Mouse (Mus musculus) forebrain, embryonic 15.5 days (tissue): ENCODE measurements at regions not wholly inside any gene's neighbourhood (a gene's known extent, or its start where the extent isn't known, plus 50 kb on each side); places are given as distances from the start of the nearest gene placed in this dataset.
"Not testable (repeated sequence)": the region's sequence is repeated elsewhere in the genome, so short reads cannot be mapped to it uniquely, and the experiment has no call there.

Source experiments
- ATAC-seq: fragments of 200-750 bp; cut with Nextera tagmentation; replicated peaks from 2 replicates; pipeline ENCODE4 v1.8.0; 2017; ENCODE audit warnings: mild to moderate bottlenecking, moderate TSS enrichment, moderate library complexity
- H3K27ac ChIP-seq: fragments of 300-500 bp; sonication (generic); replicated peaks from 2 replicates; pipeline ENCODE4 v1.5.1; 2015; ENCODE audit warnings: mild to moderate bottlenecking, inconsistent platforms
- H3K27me3 ChIP-seq: fragments of 300-500 bp; sonication (generic); 2 replicates; pipeline ENCODE4 v1.6.1; 2015; ENCODE audit warnings: inconsistent platforms
- H3K36me3 ChIP-seq: fragments of 300-500 bp; sonication (generic); 2 replicates; pipeline ENCODE4 v1.6.1; 2015; ENCODE audit warnings: mild to moderate bottlenecking, inconsistent platforms
- H3K4me1 ChIP-seq: fragments of 300-500 bp; sonication (generic); 2 replicates; pipeline ENCODE4 v1.6.1; 2015; ENCODE audit warnings: inconsistent platforms
- H3K4me2 ChIP-seq: fragments of 300-500 bp; sonication (generic); replicated peaks from 2 replicates; pipeline ENCODE4 v1.6.1; 2015; ENCODE audit warnings: mild to moderate bottlenecking, inconsistent platforms
- H3K4me3 ChIP-seq: fragments of 300-500 bp; sonication (generic); 2 replicates; pipeline ENCODE4 v1.5.1; 2015; ENCODE audit warnings: mild to moderate bottlenecking, inconsistent platforms
- H3K9ac ChIP-seq: fragments of 300-500 bp; sonication (generic); replicated peaks from 2 replicates; pipeline ENCODE4 v1.6.1; 2015; ENCODE audit warnings: mild to moderate bottlenecking, inconsistent platforms
- H3K9me3 ChIP-seq: fragments of 300-500 bp; sonication (generic); 2 replicates; pipeline ENCODE4 v1.6.1; 2016; ENCODE audit warnings: inconsistent platforms
- WGBS: fragments of 180-500 bp; shearing (Covaris S2); methylation state at CpG from one replicate; pipeline ENCODE4 v1.1.7; 2015; ENCODE audit warnings: mixed read lengths; 5-methylcytosine and 5-hydroxymethylcytosine counted together

- Histone ChIP-seq H3K4me2 (no peak overlapping the region), H3K4me3 (no peak overlapping the region), H3K27ac (no peak overlapping the region), H3K27me3 (no peaks in the 10 kb centered on the region), H3K9ac (no peak overlapping the region), H3K4me1 (no peaks in the 10 kb centered on the region), H3K9me3 (no peaks in the 10 kb centered on the region), H3K36me3 (no peaks in the 10 kb centered on the region)
- 73% methylated on average over 8 of the region's 8 CpGs for WGBS
- ATAC-seq, result no peak; the same call in 1 of the 2 replicates
Observed at GRCm38 (mm10) chr13:69129056-69129620, 129.8 kb upstream of the Adcy2 start.

GRCm38 (mm10) chr13:69127522-69127921 lies 128.2 kb upstream of the Adcy2 start:
- Histone ChIP-seq H3K4me2 (no peak overlapping the region), H3K9ac (no peak overlapping the region), H3K4me1 (no peaks in the 10 kb centered on the region), H3K27ac (no peak overlapping the region), H3K36me3 (no peaks in the 10 kb centered on the region), H3K27me3 (no peaks in the 10 kb centered on the region), H3K9me3 (no peaks in the 10 kb centered on the region), H3K4me3 (no peak overlapping the region)
- ATAC-seq, result no peak
- WGBS, result 59% methylated on average over 3 of the region's 3 CpGs

- H3K27ac ChIP-seq, H3K27me3 ChIP-seq, ATAC-seq, H3K9me3 ChIP-seq, H3K36me3 ChIP-seq, H3K4me2 ChIP-seq, H3K9ac ChIP-seq, H3K4me1 ChIP-seq, H3K4me3 ChIP-seq: not testable (repeated sequence)
- WGBS, result 95% methylated on average over 8 of the region's 8 CpGs
Observed at GRCm38 (mm10) chr13:69118743-69119142, 119.4 kb upstream of the Adcy2 start.

- H3K9ac ChIP-seq, result no peak overlapping the region
- no peaks in the 10 kb centered on the region for H3K36me3 ChIP-seq
- H3K27ac ChIP-seq, result no peak overlapping the region
- H3K27me3 ChIP-seq, result no peaks in the 10 kb centered on the region
- no peak overlapping the region for H3K4me3 ChIP-seq
- H3K4me1 ChIP-seq, result no peaks in the 10 kb centered on the region
- no peak overlapping the region for H3K4me2 ChIP-seq
- WGBS, result 35% methylated on average over 2 of the region's 2 CpGs
- no peaks in the 10 kb centered on the region for H3K9me3 ChIP-seq
- ATAC-seq, result no peak
Observed at GRCm38 (mm10) chr13:69109168-69109567, 109.8 kb upstream of the Adcy2 start.

- peak; percentile 78 for ATAC-seq
- 31% methylated on average over 1 of the region's 1 CpGs for WGBS
- H3K4me1 ChIP-seq, result no peaks in the 10 kb centered on the region
- H3K4me3 ChIP-seq, result no peak overlapping the region
- H3K27me3 ChIP-seq, result no peaks in the 10 kb centered on the region
- H3K27ac ChIP-seq, result no peak overlapping the region
- H3K9ac ChIP-seq, result no peak overlapping the region
- no peaks in the 10 kb centered on the region for H3K9me3 ChIP-seq
- no peaks in the 10 kb centered on the region for H3K36me3 ChIP-seq
- no peak overlapping the region for H3K4me2 ChIP-seq
Observed at GRCm38 (mm10) chr13:69086613-69087012, 87.3 kb upstream of the Adcy2 start.

GRCm38 (mm10) chr13:69070336-69070735 lies 71.0 kb upstream of the Adcy2 start:
- no peak overlapping the region for H3K4me2 ChIP-seq
- no peak for ATAC-seq
- no peak overlapping the region for H3K27ac ChIP-seq
- H3K9me3 ChIP-seq, result no peaks in the 10 kb centered on the region
- no peaks in the 10 kb centered on the region for H3K4me1 ChIP-seq
- H3K4me3 ChIP-seq, result no peak overlapping the region
- H3K27me3 ChIP-seq, result no peaks in the 10 kb centered on the region
- H3K9ac ChIP-seq, result no peak overlapping the region
- no peaks in the 10 kb centered on the region for H3K36me3 ChIP-seq

- Histone ChIP-seq H3K9ac (no peak overlapping the region), H3K4me2 (no peak overlapping the region), H3K36me3 (no peaks in the 10 kb centered on the region), H3K27me3 (no peaks in the 10 kb centered on the region), H3K4me1 (no peaks in the 10 kb centered on the region), H3K27ac (no peak overlapping the region), H3K9me3 (no peaks in the 10 kb centered on the region), H3K4me3 (no peak overlapping the region)
- ATAC-seq, result no peak
- WGBS, result 87% methylated on average over 3 of the region's 3 CpGs
Observed at GRCm38 (mm10) chr13:69069817-69070216, 70.5 kb upstream of the Adcy2 start.

- WGBS, result 86% methylated on average over 2 of the region's 2 CpGs
- Histone ChIP-seq H3K4me2 (no peak overlapping the region), H3K4me3 (no peak overlapping the region), H3K27me3 (no peaks in the 10 kb centered on the region), H3K36me3 (no peaks in the 10 kb centered on the region), H3K9me3 (no peaks in the 10 kb centered on the region), H3K4me1 (no peaks in the 10 kb centered on the region), H3K9ac (no peak overlapping the region), H3K27ac (no peak overlapping the region)
- no peak for ATAC-seq
Observed at GRCm38 (mm10) chr13:69066636-69067035, 67.3 kb upstream of the Adcy2 start.

GRCm38 (mm10) chr13:69065285-69065684 lies 65.9 kb upstream of the Adcy2 start:
- no peak for ATAC-seq
- 84% methylated on average over 8 of the region's 8 CpGs for WGBS

GRCm38 (mm10) chr13:69062692-69063233 lies 63.4 kb upstream of the Adcy2 start:
- H3K27me3 ChIP-seq, result no peaks in the 10 kb centered on the region
- H3K4me1 ChIP-seq, result no peaks in the 10 kb centered on the region
- no peak overlapping the region for H3K4me2 ChIP-seq
- no peak overlapping the region for H3K9ac ChIP-seq
- H3K9me3 ChIP-seq, result no peaks in the 10 kb centered on the region
- H3K27ac ChIP-seq, result no peak overlapping the region
- H3K36me3 ChIP-seq, result no peaks in the 10 kb centered on the region
- 43% methylated on average over 3 of the region's 3 CpGs for WGBS
- ATAC-seq, result no peak
- H3K4me3 ChIP-seq, result no peak overlapping the region

More at GRCm38 (mm10) chr13:69065285-69065684, 65.9 kb upstream of the Adcy2 start:
- Histone ChIP-seq H3K36me3 (no peaks in the 10 kb centered on the region), H3K4me2 (no peak overlapping the region), H3K27ac (no peak overlapping the region), H3K9ac (no peak overlapping the region), H3K4me3 (no peak overlapping the region), H3K4me1 (no peaks in the 10 kb centered on the region), H3K9me3 (no peaks in the 10 kb centered on the region), H3K27me3 (no peaks in the 10 kb centered on the region)

GRCm38 (mm10) chr13:69061436-69061835 lies 62.1 kb upstream of the Adcy2 start:
- WGBS, result 93% methylated on average over 3 of the region's 3 CpGs
- no peaks in the 10 kb centered on the region for H3K9me3 ChIP-seq

More at GRCm38 (mm10) chr13:69061436-69061835, 62.1 kb upstream of the Adcy2 start:
- Histone ChIP-seq H3K36me3 (no peaks in the 10 kb centered on the region), H3K4me1 (no peaks in the 10 kb centered on the region), H3K4me2 (no peak overlapping the region), H3K4me3 (no peak overlapping the region), H3K9ac (no peak overlapping the region), H3K27me3 (no peaks in the 10 kb centered on the region), H3K27ac (no peak overlapping the region)
- ATAC-seq, result no peak
